Mouse (Mus musculus) liver, postnatal 0 days (tissue): ENCODE measurements at regions not wholly inside any gene's neighbourhood (a gene's known extent, or its start where the extent isn't known, plus 50 kb on each side); places are given as distances from the start of the nearest gene placed in this dataset.

Source experiments
- CTCF ChIP-seq: sonication (generic); IDR thresholded peaks from 2 replicates; pipeline ENCODE4 v1.5.1; 2016; ENCODE audit warnings: antibody characterized with exemption, low read depth
- EP300 ChIP-seq: IDR thresholded peaks from 2 replicates; pipeline ENCODE4 v1.6.1; 2016; ENCODE audit warnings: antibody characterized with exemption, low read depth, mild to moderate bottlenecking

DNA sequence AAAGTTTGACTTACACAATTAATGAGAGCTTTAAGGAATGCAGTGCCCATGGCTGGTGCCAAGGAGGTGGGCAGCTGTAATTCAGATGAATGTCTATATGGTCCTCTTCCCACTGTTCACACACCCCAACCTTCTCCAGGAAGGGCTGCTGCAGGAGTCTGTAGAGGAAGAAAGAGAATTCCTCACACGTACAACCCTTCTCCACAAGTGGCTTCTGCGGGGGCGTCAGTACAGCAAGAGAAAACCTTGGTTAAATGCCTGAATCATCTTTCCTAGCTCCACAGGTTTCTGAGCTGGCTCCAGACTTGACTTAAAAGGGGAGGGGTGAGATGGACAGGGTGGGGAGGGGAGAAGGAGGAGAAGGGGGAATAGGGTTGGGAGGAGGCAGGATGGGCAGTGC, 306.3 kb downstream of the Tbc1d1 start:
- TF ChIP-seq EP300 (no peak), CTCF (no peak)
